Mouse (Mus musculus) ES-E14 (cell line): ENCODE measurements at regions not wholly inside any gene's neighbourhood (a gene's known extent, or its start where the extent isn't known, plus 50 kb on each side); places are given as distances from the start of the nearest gene placed in this dataset.

Experiments
- DNase-seq: peaks from one replicate; pipeline ENCODE4 v3.0.0-alpha.2; 2013; ENCODE audit warnings: low read depth, low spot score
- H3K27ac ChIP-seq: 2 replicates; pipeline ENCODE4 v1.5.1; 2012; ENCODE audit warnings: low read depth, mild to moderate bottlenecking, low read length, moderate library complexity, mixed read lengths; ENCODE audit not compliant: poor library complexity, insufficient read depth, severe bottlenecking
- H3K36me3 ChIP-seq: 2 replicates; pipeline ENCODE4 v1.6.1; 2012; ENCODE audit warnings: mild to moderate bottlenecking, low read length, moderate library complexity, mixed read lengths; ENCODE audit not compliant: control insufficient read depth, poor library complexity, insufficient read depth, severe bottlenecking
- H3K4me1 ChIP-seq, 2 experiments: fragments of 150-350 bp in 1 of 2; sonication (generic) in 1 of 2; 2 replicates each; pipeline ENCODE4 v1.6.1; 2012; ENCODE audit warnings: low read length in 2 of 2, mild to moderate bottlenecking in 1 of 2, mixed read lengths in 1 of 2; ENCODE audit not compliant: control insufficient read depth in 2 of 2, insufficient read depth in 2 of 2, poor library complexity in 1 of 2
- H3K4me3 ChIP-seq, 2 experiments: fragments of 150-350 bp in 1 of 2; sonication (generic) in 1 of 2; 2 replicates each; pipeline ENCODE4 v1.5.1; 2012; ENCODE audit warnings: low read length in 2 of 2, low read depth in 1 of 2, mild to moderate bottlenecking in 1 of 2, mixed read lengths in 1 of 2; ENCODE audit not compliant: insufficient read depth in 1 of 2, poor library complexity in 1 of 2, severe bottlenecking in 1 of 2
- H3K9ac ChIP-seq: 2 replicates; pipeline ENCODE4 v1.6.1; 2012; ENCODE audit warnings: low read depth, mild to moderate bottlenecking, low read length, mixed read lengths; ENCODE audit not compliant: poor library complexity, insufficient read depth, severe bottlenecking
- H3K9me3 ChIP-seq: fragments of 150-350 bp; sonication (generic); 2 replicates; pipeline ENCODE4 v1.6.1; 2012; ENCODE audit warnings: low read depth, mild to moderate bottlenecking, low read length; ENCODE audit not compliant: control insufficient read depth, insufficient read depth
- CHD2 ChIP-seq: IDR thresholded peaks from 2 replicates; pipeline ENCODE4 v1.6.1; 2014; ENCODE audit warnings: mild to moderate bottlenecking, low read depth, low read length, inconsistent platforms
- HCFC1 ChIP-seq: IDR thresholded peaks from 2 replicates; pipeline ENCODE4 v1.6.1; 2012; ENCODE audit warnings: low read length, inconsistent platforms, borderline replicate concordance; ENCODE audit not compliant: insufficient read depth
- MAFK ChIP-seq: IDR thresholded peaks from 2 replicates; pipeline ENCODE4 v1.6.1; 2014; ENCODE audit warnings: mild to moderate bottlenecking, low read depth, low read length, inconsistent platforms; ENCODE audit not compliant: insufficient read depth
- ZC3H11A ChIP-seq: IDR thresholded peaks from 2 replicates; pipeline ENCODE4 v1.6.1; 2012; ENCODE audit warnings: low read depth, mild to moderate bottlenecking, inconsistent platforms, low read length, borderline replicate concordance
- ZNF384 ChIP-seq: IDR thresholded peaks from 2 replicates; pipeline ENCODE4 v1.6.1; 2012; ENCODE audit warnings: low read depth, low read length, inconsistent platforms
- in situ Hi-C, 2 experiments: fragments of 600-800 bp; cut with MboI; formaldehyde crosslinking; loops; one replicate each; pipeline ENCODE4 v1.15.1; 2025; ENCODE audit warnings: low sequenced_read_pairs in 2 of 2, inconsistent platforms in 1 of 2; ENCODE audit not compliant: unreplicated experiment in 2 of 2

DNA sequence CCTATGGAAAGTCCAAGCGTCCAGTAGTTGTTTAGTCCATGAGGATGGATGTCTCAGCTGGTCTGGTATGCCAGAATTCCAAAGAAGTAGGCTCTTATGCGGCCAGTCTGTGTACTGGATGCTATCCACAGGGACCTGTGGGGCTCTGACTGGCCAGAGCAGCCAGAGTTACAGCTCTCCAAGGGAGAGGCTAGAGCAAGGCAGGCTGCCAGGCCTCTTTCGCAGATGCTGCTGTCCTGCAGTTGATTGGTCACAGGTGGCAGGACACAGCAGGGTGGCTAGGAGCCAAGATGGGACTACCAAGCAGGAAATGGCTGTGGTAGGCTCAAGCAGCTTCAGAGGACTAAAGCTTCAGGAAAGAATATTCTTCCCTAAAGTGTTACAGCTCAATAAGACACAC, 194.2 kb downstream of the Ccser2 start:
- DNase-seq, result no peak
- in situ Hi-C loops, result no loop called here
- Histone ChIP-seq H3K4me3 (no peak overlapping the region), H3K36me3 (no peaks in the 10 kb centered on the region), H3K9me3 (no peaks in the 10 kb centered on the region), H3K27ac (no peak overlapping the region), H3K4me1 (no peaks in the 10 kb centered on the region), H3K9ac (no peak overlapping the region)
- TF ChIP-seq CHD2 (no peak), ZNF384 (no peak), HCFC1 (no peak), ZC3H11A (no peak), MAFK (no peak)

DNA sequence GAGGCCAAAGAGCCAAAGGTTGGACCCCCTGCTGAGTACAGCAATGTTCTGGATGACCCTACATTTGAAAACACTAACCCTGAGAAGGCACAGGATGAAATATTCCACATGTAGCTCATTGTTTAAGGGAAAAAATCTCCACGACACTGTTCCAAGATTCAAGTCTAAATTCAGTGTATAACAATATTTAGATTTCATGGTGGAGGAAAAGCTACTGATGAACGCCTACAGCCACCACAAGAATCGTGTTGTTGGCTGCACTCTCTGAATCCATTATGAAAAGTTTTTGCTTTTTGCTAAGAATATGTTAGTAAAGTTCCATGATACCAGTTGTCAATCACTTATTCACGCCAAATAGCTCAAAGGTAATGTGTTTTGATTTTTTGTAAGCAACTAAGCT, 204.2 kb downstream of the Ccser2 start:
- H3K4me1 ChIP-seq, result no peaks in the 10 kb centered on the region
- no peak for TF ChIP-seq CHD2
- no peak for TF ChIP-seq MAFK
- TF ChIP-seq ZNF384, result no peak
- TF ChIP-seq HCFC1, result no peak
- TF ChIP-seq ZC3H11A, result no peak
- in situ Hi-C loops, result no loop called here

DNA sequence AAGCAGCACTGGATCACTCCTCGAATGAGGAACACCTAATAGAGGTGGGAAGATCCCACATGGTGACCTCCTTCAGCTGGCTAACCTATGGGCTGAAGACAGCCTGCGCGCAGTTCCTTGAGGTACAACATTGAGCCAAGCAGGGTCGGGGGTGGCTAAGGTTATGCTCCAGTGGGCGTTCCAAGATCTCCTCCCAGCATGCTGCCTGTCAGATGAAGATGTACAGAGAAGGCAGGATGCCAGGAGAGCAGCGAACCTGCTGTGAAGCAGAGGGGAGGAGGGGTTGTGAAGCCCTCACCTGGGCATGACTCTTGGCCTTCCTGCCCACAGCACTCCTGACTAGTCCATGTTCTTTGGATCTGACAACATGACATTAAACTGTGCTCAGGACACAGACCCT, 212.5 kb downstream of the Ccser2 start:
- no peak overlapping the region; the same call in 1 of the 2 replicates for H3K27ac ChIP-seq
- in situ Hi-C loops, result no loop called here
- no peak overlapping the region for H3K4me3 ChIP-seq
- H3K9me3 ChIP-seq, result no peaks in the 10 kb centered on the region
- DNase-seq, result no peak
- H3K4me1 ChIP-seq, result no peaks in the 10 kb centered on the region
- no peaks in the 10 kb centered on the region for H3K36me3 ChIP-seq
- TF ChIP-seq MAFK (no peak), HCFC1 (no peak), CHD2 (no peak), ZNF384 (no peak), ZC3H11A (no peak)
- no peak overlapping the region for H3K9ac ChIP-seq

More for the DNA sequence above, 204.2 kb downstream of the Ccser2 start:
- Histone ChIP-seq H3K9me3 (no peaks in the 10 kb centered on the region), H3K9ac (no peak overlapping the region), H3K27ac (no peak overlapping the region), H3K4me3 (no peak overlapping the region), H3K36me3 (no peaks in the 10 kb centered on the region)
- DNase-seq, result no peak

DNA sequence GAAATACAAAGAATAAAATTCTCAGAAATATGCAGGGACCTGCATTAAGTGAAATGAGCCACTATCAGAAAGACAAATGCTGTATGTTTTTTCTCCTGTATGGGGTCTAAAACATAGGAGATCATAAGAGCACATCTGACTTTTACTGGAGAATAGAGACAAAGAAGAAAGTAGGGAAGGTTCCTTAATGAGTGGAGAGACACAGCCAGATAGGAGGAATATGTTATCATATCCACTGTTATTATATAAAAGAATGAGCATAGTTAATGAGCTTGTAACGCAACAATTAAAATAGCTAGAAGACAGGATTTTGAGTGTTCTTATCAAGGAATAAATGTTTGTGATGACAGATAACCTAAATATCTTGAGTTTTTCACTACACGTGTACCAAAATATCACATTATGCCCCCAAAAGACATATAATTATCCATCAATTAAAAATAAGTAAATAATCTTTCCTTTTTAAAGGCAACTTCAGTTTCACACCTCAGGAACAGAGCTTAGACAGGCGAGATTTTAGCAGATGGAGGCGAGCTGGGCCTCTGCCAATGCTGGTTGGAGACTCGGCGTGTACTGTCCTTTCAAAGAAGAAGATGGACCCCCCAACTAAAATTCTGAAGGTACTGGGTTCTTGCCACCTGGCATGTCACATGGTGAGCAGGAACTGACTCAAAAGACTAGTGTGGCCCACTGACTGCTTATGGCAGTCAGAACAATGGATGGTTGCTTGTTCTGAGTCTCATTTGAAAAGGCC, 220.3 kb downstream of the Ccser2 start:
- Histone ChIP-seq H3K4me3 (no peak overlapping the region), H3K9me3 (no peaks in the 10 kb centered on the region), H3K36me3 (no peaks in the 10 kb centered on the region), H3K9ac (no peak overlapping the region), H3K27ac (no peak overlapping the region), H3K4me1 (no peaks in the 10 kb centered on the region)
- in situ Hi-C loops, result no loop called here
- DNase-seq, result no peak
- TF ChIP-seq MAFK, result no peak
- TF ChIP-seq CHD2, result no peak
- TF ChIP-seq ZC3H11A, result no peak
- TF ChIP-seq ZNF384, result no peak
- no peak for TF ChIP-seq HCFC1

DNA sequence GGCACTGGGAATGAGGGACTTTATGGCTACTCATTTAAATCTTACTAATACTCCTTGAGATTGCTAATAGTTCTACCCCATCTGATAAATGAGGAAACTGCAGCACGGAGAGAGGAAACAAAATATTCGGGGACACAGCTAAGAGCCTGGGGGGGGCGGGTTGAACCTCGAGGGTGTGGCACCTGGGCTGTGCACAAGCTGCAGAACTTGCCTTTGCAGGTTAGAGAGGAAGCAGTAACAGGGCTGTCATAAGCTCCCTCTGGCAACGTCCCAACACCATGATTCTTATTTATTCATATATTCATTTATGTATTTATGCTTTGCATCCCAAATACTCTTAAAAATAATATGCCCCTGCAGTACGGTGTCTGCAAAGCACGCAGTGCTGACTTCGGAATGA, 237.5 kb downstream of the Ccser2 start:
- Histone ChIP-seq H3K9ac (no peak overlapping the region), H3K9me3 (no peaks in the 10 kb centered on the region), H3K27ac (no peak overlapping the region), H3K4me3 (no peak overlapping the region), H3K4me1 (no peaks in the 10 kb centered on the region), H3K36me3 (no peaks in the 10 kb centered on the region)
- TF ChIP-seq ZNF384 (no peak), ZC3H11A (no peak), CHD2 (no peak), HCFC1 (no peak), MAFK (no peak)
- in situ Hi-C loops, result no loop called here
- DNase-seq, result no peak
